Mouse (Mus musculus) heart, embryonic 16.5 days (tissue): ENCODE results near the gene Tia1. TPM values are rescaled to one million over a fixed set of nuclear protein-coding genes. Genes with fewer than 3 reads are reported as not detected.
"Not testable (repeated sequence)": the region's sequence is repeated elsewhere in the genome, so short reads cannot be mapped to it uniquely, and the experiment has no call there.

ENCODE experiments used
- ATAC-seq: fragments of 200-750 bp; cut with Nextera tagmentation; replicated peaks from 2 replicates; pipeline ENCODE4 v1.8.0; 2017; ENCODE audit warnings: moderate number of reproducible peaks; ENCODE audit not compliant: insufficient read depth, low FRiP score; ENCODE audit errors: extremely low read depth
- H3K27ac ChIP-seq: fragments of 300-500 bp; sonication (generic); 2 replicates; pipeline ENCODE4 v1.5.1; 2014; ENCODE audit warnings: mild to moderate bottlenecking, low read length, control low read depth, moderate library complexity
- H3K27me3 ChIP-seq: fragments of 300-500 bp; sonication (generic); 2 replicates; pipeline ENCODE4 v1.6.1; 2014; ENCODE audit warnings: low read length, mixed read lengths; ENCODE audit not compliant: control insufficient read depth, insufficient read depth
- H3K36me3 ChIP-seq: fragments of 300-500 bp; sonication (generic); 2 replicates; pipeline ENCODE4 v1.6.1; 2014; ENCODE audit not compliant: control insufficient read depth, insufficient read depth
- H3K4me1 ChIP-seq: fragments of 300-500 bp; sonication (generic); 2 replicates; pipeline ENCODE4 v1.6.1; 2014; ENCODE audit warnings: low read length, mixed read lengths; ENCODE audit not compliant: control insufficient read depth, insufficient read depth
- H3K4me2 ChIP-seq: fragments of 300-500 bp; sonication (generic); 2 replicates; pipeline ENCODE4 v1.6.1; 2014; ENCODE audit warnings: low read depth, mild to moderate bottlenecking, control low read depth, low read length
- H3K4me3 ChIP-seq: fragments of 300-500 bp; sonication (generic); 2 replicates; pipeline ENCODE4 v1.5.1; 2014; ENCODE audit warnings: mild to moderate bottlenecking, control low read depth, low read length
- H3K9ac ChIP-seq: fragments of 300-500 bp; sonication (generic); 2 replicates; pipeline ENCODE4 v1.6.1; 2014; ENCODE audit warnings: low read length, control low read depth
- H3K9me3 ChIP-seq: fragments of 300-500 bp; sonication (generic); replicated peaks from 2 replicates; pipeline ENCODE4 v1.6.1; 2016; ENCODE audit warnings: low read length; ENCODE audit not compliant: control insufficient read depth
- WGBS: fragments of 180-500 bp; shearing (Covaris S2); extraction: QIAGEN DNeasy Blood & Tissue Kit; methylation state at CpG from one replicate; pipeline ENCODE4 v1.1.7; 2014; 5-methylcytosine and 5-hydroxymethylcytosine counted together
- polyA plus RNA-seq: library from polyadenylated mRNA; unstranded; fragments of >200 nt; fragmentation: Nextera tagmentation; extraction: Ambion mirVana; gene quantifications from 2 replicates; pipeline ENCODE4 v1.2.1, GENCODE M21; 2015

Gene Tia1
- polyA plus RNA-seq, 1 experiment from 2014 or later = 120 TPM

- WGBS = 51% methylated on average over 2 of the region's 2 CpGs
- no peaks in the 10 kb centered on the region for H3K9me3 ChIP-seq
- peak overlapping the region; percentile 100 for H3K4me2 ChIP-seq
- H3K9ac ChIP-seq = no peak overlapping the region
- peak overlapping the region; percentile 85; the same call in 1 of the 2 replicates for H3K27ac ChIP-seq
- H3K4me3 ChIP-seq = peak overlapping the region; percentile 85
- ATAC-seq = no peak
- no peaks in the 10 kb centered on the region for H3K27me3 ChIP-seq
- peaks cover 18% of the 10 kb centered on the region for H3K4me1 ChIP-seq
- H3K36me3 ChIP-seq = peaks cover 4% of the 10 kb centered on the region; the same call in 1 of the 2 replicates
These were observed 37.2 kb upstream of the Tia1 start for GRCm38 (mm10) chr6:86366853-86367249.

DNA sequence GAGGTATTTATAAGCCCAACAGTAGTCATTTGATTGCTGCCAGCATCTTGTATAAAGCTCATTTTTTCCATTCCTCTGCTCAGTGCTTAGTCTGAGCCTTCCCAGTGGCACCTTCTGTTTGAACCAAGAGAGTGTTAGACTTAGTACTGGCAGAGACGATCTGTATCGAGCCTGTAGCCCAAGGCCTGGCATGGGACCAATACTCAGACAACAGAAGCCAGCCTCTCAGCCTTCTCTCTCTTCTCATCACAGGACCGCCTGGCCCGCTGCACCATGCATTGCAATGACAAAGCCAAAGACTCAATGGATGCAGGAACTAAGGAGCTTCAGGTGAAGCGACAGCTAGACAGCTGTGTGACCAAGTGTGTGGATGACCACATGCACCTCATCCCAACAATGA, 35.5 kb upstream of the Tia1 start:
- ATAC-seq = no peak
- H3K4me2 ChIP-seq = no peak overlapping the region
- H3K4me1 ChIP-seq = peaks cover 25% of the 10 kb centered on the region
- no peak overlapping the region for H3K4me3 ChIP-seq
- 93% methylated on average over 5 of the region's 5 CpGs for WGBS
- no peaks in the 10 kb centered on the region for H3K27me3 ChIP-seq
- H3K9me3 ChIP-seq = no peaks in the 10 kb centered on the region
- H3K27ac ChIP-seq = no peak overlapping the region
- H3K9ac ChIP-seq = no peak overlapping the region
- peaks cover 4% of the 10 kb centered on the region; the same call in 1 of the 2 replicates for H3K36me3 ChIP-seq

- Histone ChIP-seq H3K9ac (peak overlapping the region; percentile 84), H3K27me3 (no peaks in the 10 kb centered on the region), H3K4me1 (peaks cover 25% of the 10 kb centered on the region), H3K27ac (no peak overlapping the region), H3K9me3 (no peaks in the 10 kb centered on the region), H3K36me3 (peaks cover 4% of the 10 kb centered on the region; the same call in 1 of the 2 replicates), H3K4me3 (no peak overlapping the region; the same call in 1 of the 2 replicates), H3K4me2 (peak overlapping the region; percentile 79)
- 71% methylated on average over 3 of the region's 3 CpGs for WGBS
- ATAC-seq = no peak
These were observed 33.8 kb upstream of the Tia1 start for GRCm38 (mm10) chr6:86370093-86370713.

GRCm38 (mm10) chr6:86370764-86371339, 33.2 kb upstream of the Tia1 start, which contains the start of gene Snrpg:
Gene Snrpg, plus strand, starts transcription at chr6:86371304.
- H3K27me3 ChIP-seq = no peaks in the 10 kb centered on the region
- H3K4me1 ChIP-seq = peaks cover 25% of the 10 kb centered on the region
- peaks cover 4% of the 10 kb centered on the region; the same call in 1 of the 2 replicates for H3K36me3 ChIP-seq
- peak within 1 kb of the TSS; percentile 87 for H3K9ac ChIP-seq
- peak within 1 kb of the TSS; percentile 85 for H3K4me3 ChIP-seq
- no peak; the same call in 1 of the 2 replicates for ATAC-seq
- H3K4me2 ChIP-seq = peak within 1 kb of the TSS; percentile 79
- 19% methylated on average over 15 of the region's 15 CpGs for WGBS
- H3K9me3 ChIP-seq = no peaks in the 10 kb centered on the region
- H3K27ac ChIP-seq = peak within 1 kb of the TSS; percentile 90

DNA sequence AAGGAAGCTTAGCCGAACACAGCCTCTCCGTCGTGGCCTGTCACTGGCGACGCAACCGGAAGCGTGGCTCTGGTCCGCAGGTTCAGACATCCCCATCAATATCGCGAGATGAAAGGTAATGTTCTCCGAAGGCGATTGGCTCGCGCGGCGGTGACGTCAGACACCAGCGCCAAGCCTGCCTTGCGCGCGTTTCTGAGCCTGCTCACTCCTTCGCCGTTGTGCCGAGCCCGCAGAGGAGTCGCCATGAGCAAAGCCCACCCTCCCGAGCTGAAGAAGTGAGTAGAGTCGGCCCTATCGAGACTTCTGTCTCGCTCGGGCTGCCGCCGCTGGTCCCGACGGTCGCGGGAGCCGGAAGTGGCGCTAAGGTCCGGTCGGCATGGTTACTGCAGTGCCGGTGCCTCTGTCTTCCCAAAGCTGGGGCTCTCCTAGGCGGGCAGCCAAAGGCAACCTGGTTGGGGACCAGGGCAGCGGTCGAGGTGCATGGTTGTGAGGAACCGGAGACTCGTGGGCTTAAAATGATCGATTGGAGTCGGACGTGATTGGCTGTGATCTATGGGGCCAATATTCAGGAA, 32.6 kb upstream of the Tia1 start:
- peak overlapping the region; percentile 79 for H3K4me2 ChIP-seq
- peaks cover 22% of the 10 kb centered on the region for H3K4me1 ChIP-seq
- ATAC-seq = peak; percentile 94
- peak overlapping the region; percentile 85 for H3K4me3 ChIP-seq
- H3K9ac ChIP-seq = peak overlapping the region; percentile 87
- peak overlapping the region; percentile 90 for H3K27ac ChIP-seq
- no peaks in the 10 kb centered on the region for H3K9me3 ChIP-seq
- no peaks in the 10 kb centered on the region for H3K27me3 ChIP-seq
- peaks cover 5% of the 10 kb centered on the region for H3K36me3 ChIP-seq
- under 1% methylated on average over 50 of the region's 50 CpGs for WGBS

DNA sequence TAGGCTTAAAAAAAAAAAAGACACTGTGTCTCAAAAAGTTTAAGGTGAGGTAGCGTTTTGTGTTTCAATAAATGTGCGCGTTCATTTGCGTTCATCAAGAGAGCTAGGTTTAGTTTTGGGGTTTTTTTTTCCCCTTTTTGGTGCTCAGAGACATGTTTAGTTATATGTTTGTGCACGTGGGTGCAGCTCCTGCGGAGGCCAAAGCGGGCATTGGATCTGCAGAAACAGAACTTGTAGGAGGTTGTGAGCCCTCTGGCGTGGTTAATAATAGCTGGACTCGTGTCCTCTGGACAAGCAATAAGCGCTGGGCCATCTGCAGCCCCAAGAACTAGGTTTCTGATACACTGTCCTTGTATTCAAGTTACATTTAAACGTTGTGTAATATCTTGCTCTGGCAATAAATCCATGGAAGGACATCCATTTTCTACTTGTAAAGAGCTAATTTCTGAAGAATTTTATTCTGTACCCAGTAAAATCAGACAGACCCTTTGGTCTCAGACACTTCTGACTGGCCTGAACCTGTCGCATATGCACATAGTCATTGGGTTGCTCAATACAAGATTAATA, 32.0 kb upstream of the Tia1 start:
- peak overlapping the region; percentile 87 for H3K9ac ChIP-seq
- H3K9me3 ChIP-seq = no peaks in the 10 kb centered on the region
- no peak overlapping the region for H3K27ac ChIP-seq
- H3K27me3 ChIP-seq = no peaks in the 10 kb centered on the region
- H3K4me3 ChIP-seq = peak overlapping the region; percentile 85
- H3K4me2 ChIP-seq = peak overlapping the region; percentile 79
- H3K36me3 ChIP-seq = peaks cover 11% of the 10 kb centered on the region
- WGBS = 4% methylated on average over 12 of the region's 12 CpGs
- ATAC-seq = no peak
- peaks cover 15% of the 10 kb centered on the region for H3K4me1 ChIP-seq

GRCm38 (mm10) chr6:86373556-86373955, 30.5 kb upstream of the Tia1 start:
- Histone ChIP-seq H3K9ac (no peak overlapping the region), H3K9me3 (no peaks in the 10 kb centered on the region), H3K27ac (no peak overlapping the region), H3K27me3 (no peaks in the 10 kb centered on the region), H3K4me2 (no peak overlapping the region), H3K4me1 (peaks cover 14% of the 10 kb centered on the region), H3K4me3 (no peak overlapping the region), H3K36me3 (peaks cover 21% of the 10 kb centered on the region)
- no peak for ATAC-seq
- WGBS = 91% methylated on average over 6 of the region's 6 CpGs

GRCm38 (mm10) chr6:86378341-86378740, 25.7 kb upstream of the Tia1 start:
- Histone ChIP-seq H3K27ac (no peak overlapping the region), H3K4me3 (no peak overlapping the region), H3K36me3 (peaks cover 26% of the 10 kb centered on the region), H3K4me1 (no peaks in the 10 kb centered on the region), H3K27me3 (no peaks in the 10 kb centered on the region), H3K9ac (no peak overlapping the region), H3K4me2 (no peak overlapping the region), H3K9me3 (no peaks in the 10 kb centered on the region)
- ATAC-seq = no peak
- WGBS = 83% methylated on average over 3 of the region's 3 CpGs

DNA sequence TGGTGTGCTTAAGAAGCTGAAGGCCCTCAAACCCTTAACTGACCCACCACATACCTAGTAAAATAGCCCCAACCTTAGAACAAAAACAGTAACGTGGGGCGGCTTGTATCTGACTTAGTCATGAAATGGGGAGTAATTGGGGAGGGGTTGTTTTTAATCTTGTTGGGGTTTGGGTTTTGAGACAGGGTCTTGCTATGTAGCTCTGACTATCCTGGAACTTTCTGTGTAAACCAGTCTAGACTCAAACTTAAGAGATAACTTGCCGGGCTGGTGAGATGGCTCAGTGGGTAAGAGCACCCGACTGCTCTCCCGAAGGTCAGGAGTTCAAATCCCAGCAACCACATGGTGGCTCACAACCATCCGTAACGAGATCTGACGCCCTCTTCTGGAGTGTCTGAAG, 23.9 kb upstream of the Tia1 start:
- not testable (repeated sequence) for H3K27ac ChIP-seq, H3K4me3 ChIP-seq, H3K27me3 ChIP-seq, H3K9me3 ChIP-seq, H3K4me1 ChIP-seq, H3K4me2 ChIP-seq, ATAC-seq, H3K9ac ChIP-seq
- 80% methylated on average over 5 of the region's 8 CpGs for WGBS
- H3K36me3 ChIP-seq = peaks cover 26% of the 10 kb centered on the region
